Mouse (Mus musculus) lung, adult 2 months (tissue): ENCODE data around the gene Gm5901. TPM values are rescaled to one million over a fixed set of nuclear protein-coding genes. Genes with fewer than 3 reads are reported as not detected.
A peak's percentile ranks its signal among the peaks of the same experiment; 100 is the strongest.
"Not testable (repeated sequence)": the region's sequence is repeated elsewhere in the genome, so short reads cannot be mapped to it uniquely, and the experiment has no call there.

Experiments
- DNase-seq: peaks from one replicate; pipeline ENCODE4 v3.0.0; 2022
- H3K4me1 ChIP-seq: fragments of 200-500 bp; 2 replicates; pipeline ENCODE4 v1.6.1; 2011; ENCODE audit warnings: low read length; ENCODE audit not compliant: control insufficient read depth, insufficient read depth
- H3K4me3 ChIP-seq: fragments of 200-500 bp; replicated peaks from 2 replicates; pipeline ENCODE3; 2011; ENCODE audit warnings: low read depth, mild to moderate bottlenecking, control low read depth, low read length; ENCODE audit errors: extremely low read depth
- CTCF ChIP-seq: fragments of 200-500 bp; IDR thresholded peaks from 2 replicates; pipeline ENCODE4 v1.5.1; 2011; ENCODE audit warnings: mild to moderate bottlenecking, low read length, control low read depth; ENCODE audit not compliant: insufficient read depth
- POLR2A ChIP-seq: fragments of 200-500 bp; IDR thresholded peaks from 2 replicates; pipeline ENCODE4 v1.6.1; 2011; ENCODE audit warnings: low read depth, mild to moderate bottlenecking, control low read depth, low read length, borderline replicate concordance; ENCODE audit errors: extremely low read depth
- WGBS: fragments of 180-500 bp; shearing (Covaris S2); methylation state at CpG from one replicate; pipeline ENCODE4 v1.1.7; 2018; 5-methylcytosine and 5-hydroxymethylcytosine counted together
- polyA plus RNA-seq: library from polyadenylated mRNA; depleted of rRNA; stranded (reverse); fragments of >200 nt; gene quantifications from 2 replicates; pipeline ENCODE4 v1.2.3, GENCODE M21; 2012

Gene Gm5901
- polyA plus RNA-seq, 1 experiment: not detected

DNA sequence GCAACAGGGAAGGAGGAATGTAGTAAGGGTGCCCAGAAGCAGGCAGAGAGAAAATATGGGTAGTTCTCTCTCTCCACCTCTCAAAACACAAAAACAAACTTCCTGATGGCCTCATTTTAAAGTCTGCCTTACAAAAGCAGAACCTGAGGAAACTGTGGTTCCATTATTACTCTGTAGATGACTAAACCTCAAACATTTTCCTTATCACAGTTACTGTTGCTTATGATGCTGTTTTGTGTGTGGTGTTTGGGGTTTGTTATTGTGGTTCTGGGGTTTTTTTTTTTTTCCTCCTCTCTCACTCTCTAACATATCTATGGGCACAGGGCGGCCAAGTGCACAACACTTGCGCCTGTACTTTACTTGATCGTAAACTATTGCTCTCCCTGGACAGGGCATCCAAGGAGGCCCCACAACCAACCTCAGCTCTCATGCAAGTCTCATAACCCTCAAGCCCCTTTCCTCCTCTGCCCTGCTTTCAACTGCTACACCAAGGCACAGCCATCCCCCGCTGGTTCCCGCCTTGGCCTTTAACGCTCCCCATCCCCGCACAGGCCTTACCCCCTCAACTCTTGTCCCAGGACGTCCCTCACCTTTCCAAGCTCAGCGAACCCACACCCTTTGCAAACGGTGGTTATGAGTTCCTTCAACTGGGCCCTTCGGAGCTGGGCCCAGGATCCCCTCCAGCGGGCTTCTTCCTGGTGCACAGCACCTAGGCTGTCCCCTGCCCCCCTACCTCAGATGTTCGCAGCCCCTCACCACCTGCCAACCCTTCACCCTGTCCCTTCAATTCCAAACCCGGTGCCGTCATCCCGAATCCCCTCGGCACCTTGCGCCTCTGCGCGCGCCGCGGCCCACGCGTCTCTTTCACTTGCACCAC lies 24.5 kb downstream of the Gm5901 start:
- 1% methylated on average over 25 of the region's 25 CpGs for WGBS
- TF ChIP-seq CTCF (no peak), POLR2A (no peak)
- Histone ChIP-seq H3K4me3 (peak overlapping the region; percentile 89), H3K4me1 (peaks cover 10% of the 10 kb centered on the region)
- no peak for DNase-seq

GRCm38 (mm10) chr7:105399935-105400624 lies 25.2 kb downstream of the Gm5901 start, which contains the start of gene Fam160a2:
Fam160a2 (minus strand) TSS chr7:105400054.
- H3K4me3 ChIP-seq: peak within 1 kb of the TSS; percentile 89
- under 1% methylated on average over 55 of the region's 55 CpGs for WGBS
- peak; percentile 84; the same call in 1 of the 2 replicates for TF ChIP-seq POLR2A
- TF ChIP-seq CTCF: no peak
- H3K4me1 ChIP-seq: peaks cover 10% of the 10 kb centered on the region
- peak; percentile 99 for DNase-seq

- 66% methylated on average over 5 of the region's 5 CpGs for WGBS
- no peak for DNase-seq
- H3K4me1 ChIP-seq: peaks cover 2% of the 10 kb centered on the region; the same call in 1 of the 2 replicates
- no peak within 1 kb of the TSS for H3K4me3 ChIP-seq
- TF ChIP-seq POLR2A: no peak
These were observed 29.4 kb downstream of the Gm5901 start, which contains the start of gene Cnga4 for GRCm38 (mm10) chr7:105404268-105404667. Cnga4 (plus strand) TSS chr7:105404568.

- WGBS: 67% methylated on average over 1 of the region's 1 CpGs
- no peaks in the 10 kb centered on the region for H3K4me1 ChIP-seq
- no peak overlapping the region for H3K4me3 ChIP-seq
- TF ChIP-seq POLR2A: no peak
- no peak for DNase-seq
These were observed 31.5 kb downstream of the Gm5901 start for GRCm38 (mm10) chr7:105406322-105406721.

- peak; percentile 82 for TF ChIP-seq CTCF
- 50% methylated on average over 8 of the region's 8 CpGs for WGBS
- not testable (repeated sequence) for H3K4me3 ChIP-seq, H3K4me1 ChIP-seq
- DNase-seq: peak; percentile 77
These were observed 37.2 kb downstream of the Gm5901 start for GRCm38 (mm10) chr7:105411874-105412632.

GRCm38 (mm10) chr7:105414385-105414784 lies 39.5 kb downstream of the Gm5901 start:
- TF ChIP-seq CTCF: no peak
- DNase-seq: no peak

DNA sequence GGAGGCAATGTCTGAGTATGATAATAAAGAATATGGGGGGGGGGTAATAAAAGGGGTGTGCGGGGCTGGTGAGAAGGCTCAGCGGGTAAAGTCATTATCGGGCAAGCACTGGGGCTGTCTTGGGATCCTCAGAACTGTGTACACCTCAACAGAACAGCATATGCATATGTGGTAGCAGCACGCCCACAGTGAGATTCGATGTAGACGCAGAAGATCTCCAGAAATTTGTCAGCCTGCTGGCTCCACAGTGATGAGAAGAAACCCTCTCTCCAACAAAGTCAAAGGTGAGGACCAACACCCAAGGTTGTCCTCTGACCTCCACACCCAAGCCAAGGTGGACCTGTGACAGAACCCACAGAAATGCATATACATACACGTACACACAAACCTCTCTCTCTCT lies 41.7 kb downstream of the Gm5901 start:
- WGBS: 93% methylated on average over 7 of the region's 7 CpGs
- Histone ChIP-seq H3K4me3 (no peak overlapping the region), H3K4me1 (no peaks in the 10 kb centered on the region)
- DNase-seq: no peak
- no peak for TF ChIP-seq POLR2A
- TF ChIP-seq CTCF: no peak

More at GRCm38 (mm10) chr7:105414385-105414784, 39.5 kb downstream of the Gm5901 start:
- Histone ChIP-seq H3K4me1 (no peaks in the 10 kb centered on the region), H3K4me3 (no peak overlapping the region)
- WGBS: 54% methylated on average over 6 of the region's 6 CpGs

- 79% methylated on average over 5 of the region's 5 CpGs for WGBS
- H3K4me1 ChIP-seq: no peaks in the 10 kb centered on the region
- no peak for TF ChIP-seq POLR2A
- TF ChIP-seq CTCF: no peak
- H3K4me3 ChIP-seq: no peak overlapping the region
- DNase-seq: no peak
These were observed 43.3 kb downstream of the Gm5901 start for GRCm38 (mm10) chr7:105418106-105418505.

DNA sequence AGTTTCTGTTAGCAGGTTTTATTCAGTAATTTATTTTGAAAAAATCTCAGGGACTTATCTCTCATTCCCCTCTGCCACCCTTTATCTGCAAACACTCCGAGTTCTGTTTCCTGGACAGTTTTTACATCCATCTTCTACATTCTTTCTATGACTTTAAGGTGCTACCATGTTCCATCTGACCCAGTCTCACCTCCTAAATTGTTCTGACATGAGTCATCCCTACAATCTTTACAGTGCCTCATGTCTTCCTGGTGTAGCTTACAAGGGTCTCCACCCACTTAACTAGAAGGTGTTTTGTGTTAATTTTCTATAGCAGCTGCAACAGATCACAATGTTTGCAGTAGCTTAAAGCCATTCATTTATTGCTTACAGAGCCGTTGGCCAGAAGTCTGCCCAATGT lies 46.1 kb downstream of the Gm5901 start:
- DNase-seq: no peak
- H3K4me3 ChIP-seq: no peak overlapping the region
- TF ChIP-seq CTCF (no peak), POLR2A (no peak)
- WGBS: 28% methylated on average over 2 of the region's 2 CpGs
- no peaks in the 10 kb centered on the region for H3K4me1 ChIP-seq

GRCm38 (mm10) chr7:105424368-105424767 lies 49.5 kb downstream of the Gm5901 start:
- WGBS: 10% methylated on average over 5 of the region's 5 CpGs
- TF ChIP-seq CTCF: no peak
- DNase-seq: no peak
- H3K4me1 ChIP-seq: no peaks in the 10 kb centered on the region
- H3K4me3 ChIP-seq: no peak overlapping the region
